Mouse (Mus musculus) CH12F3 (cell line): Measurements from ENCODE around the gene Lpar3.

ENCODE experiments used
- in situ Hi-C: fragments of 300-500 bp; cut with MboI; formaldehyde crosslinking; loops from 2 replicates; pipeline ENCODE4 v1.14.3; 2020; ENCODE audit warnings: low sequenced_read_pairs

Lpar3 gene

DNA sequence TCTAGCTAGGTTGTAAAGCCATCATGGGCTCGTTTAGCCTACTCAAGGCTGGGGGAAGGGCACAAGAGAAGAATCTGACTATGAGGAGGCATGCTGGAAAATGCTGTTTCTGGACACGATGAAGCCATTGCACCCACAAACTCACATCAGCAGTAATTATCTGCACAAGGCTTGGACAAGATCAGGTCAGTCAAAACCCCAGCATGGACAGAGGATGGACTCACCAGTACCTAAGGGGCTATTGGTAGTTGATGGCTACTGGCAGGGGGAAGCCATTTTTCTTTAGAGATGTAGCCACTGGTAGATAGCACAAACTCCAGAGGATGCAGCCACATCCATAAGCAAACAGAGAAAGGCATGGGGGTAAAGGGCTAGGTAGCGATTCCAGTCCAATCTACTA, 81.7 kb downstream of the Lpar3 start:
- in situ Hi-C loops: no loop called here

DNA sequence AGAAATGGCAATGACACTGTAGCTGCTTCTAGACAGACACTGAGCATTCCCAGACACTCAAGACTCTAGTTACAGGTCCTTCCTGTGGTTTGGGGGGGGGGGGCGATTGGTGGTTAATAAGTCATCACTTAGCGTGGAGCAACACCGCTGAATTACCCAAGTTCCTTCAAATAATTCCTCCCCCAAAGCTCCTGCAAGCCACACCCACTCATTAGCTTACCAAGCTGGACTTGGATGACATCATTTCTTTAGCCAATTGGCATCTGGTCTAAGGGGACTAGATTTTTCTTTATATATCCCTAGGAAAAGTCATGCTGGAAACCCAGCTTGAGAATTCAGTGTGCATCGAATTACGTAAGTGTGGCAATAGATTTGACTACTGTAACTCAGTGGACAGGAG, 82.4 kb downstream of the Lpar3 start:
- in situ Hi-C loops: no loop called here

DNA sequence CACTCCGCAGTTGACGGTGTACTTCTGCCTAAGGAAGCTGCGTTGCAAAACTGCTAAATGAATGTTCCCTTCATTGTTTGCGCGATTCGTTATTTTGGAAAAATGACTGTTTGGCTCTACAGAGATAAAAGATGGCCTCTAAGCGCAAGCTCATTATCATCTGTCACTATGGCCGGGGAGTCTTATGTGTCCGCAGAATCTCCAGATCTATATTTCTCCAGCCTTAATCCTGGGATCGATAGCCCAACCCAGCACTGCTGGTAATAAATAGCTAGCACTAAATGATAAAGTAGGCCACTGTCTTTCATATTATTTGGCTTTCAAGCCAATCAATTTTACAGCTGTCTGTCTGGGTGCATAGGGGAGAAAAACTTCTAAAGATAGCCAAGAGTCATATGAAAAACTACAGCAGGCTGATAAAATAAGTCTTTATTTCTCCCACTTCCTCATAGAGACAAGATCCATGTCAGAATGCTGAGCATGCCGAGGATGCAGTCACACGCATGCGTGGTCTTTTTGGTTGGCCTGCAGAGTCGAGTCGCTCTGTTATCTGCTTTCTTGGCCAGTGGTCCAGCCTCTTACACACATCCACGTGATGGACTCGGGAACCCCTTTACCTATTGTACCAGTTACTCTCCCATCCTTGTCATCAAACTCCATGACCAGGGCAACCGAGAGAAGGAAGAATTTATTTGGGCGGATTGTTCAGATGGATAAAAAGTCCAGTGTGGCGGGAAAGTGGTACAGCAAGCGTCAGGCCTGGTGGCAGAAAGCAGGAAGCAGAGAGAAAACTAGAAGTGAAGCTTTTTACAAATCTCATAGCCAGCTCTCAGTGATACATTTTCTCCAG, 84.0 kb downstream of the Lpar3 start:
- in situ Hi-C loops: no loop called here

DNA sequence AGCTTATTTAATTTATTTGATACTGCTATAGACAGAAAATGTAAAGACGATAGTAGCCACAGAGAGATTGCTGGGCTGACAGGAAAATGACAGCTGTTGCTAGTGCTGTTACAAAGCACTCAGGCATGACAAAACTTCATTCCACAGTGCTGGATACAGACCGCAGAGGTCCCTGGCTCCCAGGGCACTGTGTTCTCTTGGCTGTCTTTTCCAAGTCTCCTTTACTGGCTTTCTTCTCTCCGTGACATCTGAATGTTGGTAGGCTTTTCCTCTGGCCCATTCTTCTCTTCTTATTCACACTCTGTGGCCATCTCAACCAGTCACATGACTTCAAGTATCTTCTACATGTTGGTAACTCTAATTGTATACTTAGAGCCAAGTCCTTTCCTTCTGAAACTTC, 86.6 kb downstream of the Lpar3 start:
- in situ Hi-C loops: no loop called here

DNA sequence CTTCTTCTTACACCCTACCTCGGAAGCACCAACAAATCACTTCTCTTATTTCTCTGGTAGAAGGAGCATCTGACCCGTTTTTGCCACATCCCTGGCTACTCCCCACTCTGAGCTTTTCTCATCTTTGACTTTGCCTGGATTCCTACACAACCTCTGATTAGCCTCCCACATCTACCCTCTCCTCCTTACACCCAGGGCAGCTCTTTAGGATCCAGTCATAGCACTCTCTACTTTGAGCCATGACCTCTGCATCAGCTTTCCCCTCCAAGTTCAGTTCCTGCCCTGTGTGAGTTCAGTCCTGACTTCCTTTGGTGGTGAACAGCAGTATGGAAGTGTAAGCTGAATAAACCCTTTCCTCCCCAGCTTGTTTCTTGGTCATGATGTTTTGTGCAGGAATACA, 87.1 kb downstream of the Lpar3 start:
- in situ Hi-C loops: no loop called here

DNA sequence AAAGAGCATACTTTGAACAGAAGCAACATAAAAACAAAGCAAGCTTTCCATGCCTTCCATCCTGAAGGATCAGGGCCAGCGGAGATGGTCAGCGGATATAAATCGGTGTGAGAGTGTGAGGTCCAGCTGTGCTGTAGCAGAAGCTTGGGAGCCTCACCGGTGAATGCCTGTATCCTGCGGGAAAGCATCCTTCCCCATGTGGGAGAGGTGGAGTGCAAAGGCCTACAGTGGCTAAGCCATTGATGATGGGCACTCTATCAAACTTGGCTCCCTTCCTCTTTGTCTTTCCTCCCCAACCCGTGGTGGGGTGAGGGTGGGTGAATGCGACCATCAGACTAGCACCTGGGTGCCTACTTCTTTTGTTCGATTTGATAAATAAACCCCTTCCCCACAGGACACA, 88.8 kb downstream of the Lpar3 start:
- in situ Hi-C loops: no loop called here

DNA sequence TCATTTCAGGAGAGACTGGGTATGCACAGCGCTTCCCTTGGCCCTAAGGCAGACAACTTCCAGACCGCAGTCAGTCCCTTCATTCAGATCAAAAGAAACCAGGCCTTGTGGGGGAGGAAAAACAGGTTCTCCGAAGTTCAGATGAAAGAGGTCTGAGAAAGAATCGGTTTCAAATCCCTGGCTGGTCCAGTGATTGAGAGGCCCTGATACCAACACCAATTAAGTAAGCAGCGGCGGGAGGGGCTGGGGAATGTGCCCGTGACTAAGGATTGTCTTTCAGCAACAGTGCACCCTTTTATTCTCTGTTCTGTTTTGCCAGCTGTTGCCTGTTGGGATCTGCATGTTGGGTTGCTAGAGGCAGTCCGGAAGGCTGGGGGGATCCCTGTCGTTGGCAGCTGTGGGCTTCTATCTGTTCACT, 90.4 kb downstream of the Lpar3 start:
- in situ Hi-C loops: no loop called here

DNA sequence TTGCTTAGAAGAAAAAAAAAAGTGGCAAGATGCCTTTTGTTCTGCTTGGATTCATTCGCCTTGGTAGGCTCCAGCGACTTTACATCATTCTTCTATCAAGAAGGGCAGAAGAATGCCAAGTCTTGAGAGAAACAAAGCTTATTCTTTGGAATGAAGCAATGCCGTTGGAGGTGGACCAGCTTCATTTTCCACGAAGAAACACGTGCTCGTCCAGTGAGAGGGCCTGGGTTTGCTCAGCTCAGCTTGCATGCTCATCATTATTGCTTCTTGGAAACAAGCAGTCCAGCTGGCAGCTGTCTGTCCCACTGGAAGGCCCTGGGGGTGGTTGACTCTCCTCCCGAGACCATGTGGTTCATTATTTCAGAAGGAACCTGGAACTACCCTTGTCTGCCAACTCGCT, 94.7 kb downstream of the Lpar3 start:
- in situ Hi-C loops: no loop called here

DNA sequence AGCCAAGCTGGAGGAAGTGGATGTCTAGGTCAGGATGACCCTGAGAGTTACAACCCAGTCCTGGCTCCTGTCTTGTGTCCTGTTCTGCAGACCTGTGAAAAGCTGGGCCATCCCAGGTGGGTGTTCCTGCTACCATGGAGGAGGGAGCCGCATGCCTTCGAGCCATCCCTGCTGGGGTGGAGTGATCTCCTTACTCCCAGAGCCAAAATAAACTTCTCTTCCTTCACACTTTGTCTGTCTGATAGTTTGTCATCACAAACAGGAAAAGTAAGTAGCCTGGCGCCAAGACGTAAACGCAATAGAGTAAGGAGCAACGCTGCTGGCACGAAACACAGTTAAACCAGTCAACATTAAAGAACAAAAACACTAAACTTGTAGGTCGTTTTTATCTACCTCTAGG, 95.5 kb downstream of the Lpar3 start:
- in situ Hi-C loops: no loop called here

DNA sequence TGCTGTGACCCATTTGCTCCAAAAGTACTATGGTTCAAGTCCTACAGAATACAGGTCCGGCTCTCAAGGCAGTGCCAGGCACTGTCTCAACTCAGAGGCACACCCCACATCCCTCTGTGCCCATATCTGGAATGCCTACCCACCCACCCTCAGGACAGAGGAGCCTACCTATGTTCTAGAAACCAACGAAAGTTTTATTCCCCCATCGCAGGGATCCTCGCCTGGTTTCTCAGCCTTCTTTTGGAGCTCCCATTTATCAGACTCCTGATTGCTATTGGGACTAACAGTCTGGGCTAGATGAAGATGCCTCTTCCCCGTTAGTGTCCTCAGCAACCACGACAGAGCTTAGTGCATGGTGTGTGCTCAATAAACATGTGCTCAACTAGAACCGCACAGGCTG, 96.6 kb downstream of the Lpar3 start:
- in situ Hi-C loops: no loop called here

DNA sequence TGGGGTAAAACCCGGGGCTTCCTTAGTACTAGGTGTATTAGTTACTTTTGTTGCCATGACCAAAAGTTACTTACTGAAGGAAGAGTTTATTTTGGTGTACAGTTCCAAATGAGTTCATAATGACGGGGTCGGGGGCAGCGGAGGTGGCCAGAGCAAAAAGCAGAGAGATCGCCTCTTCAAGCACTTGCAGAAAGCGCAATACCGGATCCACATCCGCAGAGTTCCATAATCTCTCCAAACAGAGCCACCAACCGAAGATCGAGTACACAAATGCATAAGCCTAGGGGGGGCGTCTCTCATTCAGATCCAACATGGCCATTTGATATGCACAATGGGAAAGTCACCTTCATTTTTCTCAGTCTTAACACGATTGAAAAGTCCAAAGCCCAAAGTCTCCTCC, 97.1 kb downstream of the Lpar3 start:
- in situ Hi-C loops: no loop called here

DNA sequence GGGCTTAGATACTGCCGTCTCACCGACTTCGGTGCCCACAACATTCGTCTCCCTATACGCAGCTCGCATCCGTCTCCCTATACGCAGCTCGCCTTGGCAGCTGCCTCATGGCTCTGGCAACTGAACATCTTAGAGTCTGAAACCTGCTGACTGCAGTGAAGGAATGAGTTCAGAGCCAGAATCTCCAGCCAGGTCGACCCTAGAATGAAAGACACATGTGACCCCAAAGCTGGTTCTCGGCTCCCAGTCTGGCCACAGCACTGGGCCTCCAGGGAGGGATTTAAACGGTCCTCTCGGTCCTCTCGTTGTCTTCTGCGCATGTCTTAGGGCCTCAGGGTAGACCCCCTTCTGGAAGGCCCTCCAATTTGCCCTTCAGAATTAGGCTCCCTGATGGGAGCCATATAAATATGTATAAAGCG, 97.8 kb downstream of the Lpar3 start:
- in situ Hi-C loops: no loop called here

DNA sequence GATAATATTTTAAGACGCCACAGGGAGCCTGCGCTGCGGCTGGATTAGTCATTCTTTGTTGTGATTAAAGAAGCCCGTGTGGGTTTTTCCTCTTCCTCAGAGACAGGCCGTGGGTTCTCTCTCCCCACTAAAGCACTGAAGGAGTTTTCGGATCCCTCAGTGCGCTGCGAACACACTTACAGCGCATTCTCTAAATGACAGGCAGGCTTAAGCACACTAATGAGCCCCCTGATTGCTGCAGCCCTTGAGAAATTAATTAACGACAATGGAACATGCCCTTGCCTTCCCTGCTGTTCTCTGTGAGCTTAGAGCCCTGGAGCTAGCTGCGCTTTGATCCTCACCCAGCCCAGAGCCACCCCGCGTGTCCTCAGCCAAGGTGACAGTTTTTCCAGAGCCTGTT, 98.2 kb downstream of the Lpar3 start:
- in situ Hi-C loops: no loop called here

DNA sequence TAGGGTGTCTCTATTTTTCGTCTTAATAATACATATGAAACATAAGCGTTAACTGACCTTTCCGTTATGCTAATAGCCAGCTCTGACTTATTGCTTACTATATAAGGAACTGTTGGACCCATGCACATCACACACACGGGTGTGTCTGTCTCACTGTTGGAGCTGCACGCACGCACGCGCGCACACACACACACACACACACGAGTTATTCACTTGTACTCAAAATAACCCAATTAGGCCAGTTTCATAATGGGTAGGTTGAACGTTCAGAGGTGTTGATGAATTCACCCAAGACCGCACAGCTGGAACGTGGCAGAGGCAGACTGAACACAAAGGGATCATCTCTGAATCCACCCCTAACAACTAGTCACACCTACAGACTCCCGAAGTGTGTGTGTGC, 98.7 kb downstream of the Lpar3 start:
- in situ Hi-C loops: no loop called here

DNA sequence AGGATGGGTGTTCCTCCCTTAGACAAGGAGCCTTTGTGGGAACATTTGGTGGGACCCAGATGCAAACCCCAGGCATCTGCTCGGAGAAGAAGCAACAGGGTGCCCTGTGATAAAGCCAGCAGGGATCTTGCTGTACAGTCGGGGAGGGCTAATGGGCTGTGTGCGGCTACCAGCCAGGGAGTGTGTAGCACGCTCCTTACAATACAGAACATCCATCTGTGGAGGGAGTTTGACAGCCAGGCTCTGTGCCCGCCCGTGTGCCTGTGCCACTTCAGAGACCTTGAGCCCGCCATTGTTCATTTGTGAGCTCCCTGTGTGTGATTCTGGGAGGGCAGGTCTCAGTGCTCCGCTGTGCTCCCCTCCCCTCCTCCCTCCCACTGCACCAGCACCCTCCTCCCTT, 104.2 kb downstream of the Lpar3 start:
- in situ Hi-C loops: loop anchor here (25.0 kb wide), 1 partner anchor 612 kb away; no protein-coding TSS in a partner anchor

DNA sequence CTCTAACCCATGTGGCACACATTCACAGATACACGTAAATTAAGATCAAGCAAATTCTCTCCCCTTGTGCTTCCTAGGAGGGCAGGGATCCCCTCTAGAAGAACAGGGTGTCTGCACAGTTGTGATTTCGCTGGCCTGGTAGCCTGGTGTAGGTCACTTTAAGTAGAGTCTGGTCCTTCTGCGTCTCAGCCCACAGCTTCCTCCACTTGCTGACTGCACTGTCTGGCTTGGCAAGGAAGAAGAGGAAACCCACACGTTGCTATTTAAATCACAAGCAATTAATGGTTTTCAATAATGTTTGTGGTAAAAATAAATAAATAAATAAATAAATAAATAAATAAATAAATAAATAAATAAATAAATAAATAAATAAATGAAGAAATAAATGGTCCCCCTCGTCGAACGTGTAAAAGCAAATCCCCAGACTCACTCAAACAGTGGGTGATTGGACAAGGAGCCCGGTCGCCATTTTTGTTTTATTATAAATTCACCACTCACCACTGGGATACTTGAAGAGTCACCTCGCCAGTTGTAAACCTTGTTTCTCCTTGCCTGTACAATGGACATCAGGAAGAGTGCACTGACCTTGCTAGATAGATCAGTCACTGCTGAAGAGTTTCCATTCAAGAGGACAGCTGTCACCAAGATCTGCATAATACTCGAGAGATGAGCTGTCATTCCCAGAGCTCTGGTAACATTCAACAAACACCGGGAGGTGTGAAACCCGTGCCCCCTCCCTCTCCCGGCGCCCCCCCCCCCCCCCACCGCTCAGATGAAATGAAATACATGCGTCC, 106.2 kb downstream of the Lpar3 start:
- in situ Hi-C loops: loop anchor here (25.0 kb wide), 1 partner anchor 610 kb away; no protein-coding TSS in a partner anchor

DNA sequence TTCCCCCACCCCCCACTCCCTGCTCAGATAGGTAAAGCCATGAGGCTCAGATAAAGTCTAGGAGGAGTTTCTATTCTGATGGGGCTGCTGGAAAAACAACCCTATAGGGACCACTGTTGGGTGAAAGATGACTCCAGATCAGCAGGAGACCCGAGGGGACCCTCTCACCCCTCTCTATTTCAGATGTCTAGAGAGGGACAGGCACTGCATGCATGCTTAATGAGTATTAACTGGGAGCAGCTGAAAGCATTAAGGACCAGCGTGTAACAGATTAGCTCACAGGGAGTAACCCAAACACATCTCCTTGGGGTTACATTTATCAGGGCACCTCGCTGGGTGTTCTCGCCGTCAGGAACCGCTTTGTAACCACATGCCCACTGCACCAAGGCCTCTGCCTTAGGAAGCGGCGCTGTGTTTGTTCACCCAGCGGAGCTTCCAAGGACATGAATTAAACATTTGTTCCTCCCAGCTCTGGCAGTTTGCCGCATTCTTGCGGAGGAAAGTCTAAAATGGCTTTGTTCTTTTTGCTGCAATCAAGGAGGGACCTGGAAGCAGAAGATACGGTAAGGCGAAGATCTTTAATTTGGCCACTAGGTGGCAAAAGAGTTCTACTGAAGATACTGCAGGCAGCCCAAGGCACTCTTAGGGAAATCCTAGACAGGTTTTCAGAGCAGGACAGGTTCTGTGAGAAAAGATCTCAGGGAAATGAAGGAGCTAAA, 106.9 kb downstream of the Lpar3 start:
- in situ Hi-C loops: loop anchor here (25.0 kb wide), 1 partner anchor 610 kb away; no protein-coding TSS in a partner anchor

DNA sequence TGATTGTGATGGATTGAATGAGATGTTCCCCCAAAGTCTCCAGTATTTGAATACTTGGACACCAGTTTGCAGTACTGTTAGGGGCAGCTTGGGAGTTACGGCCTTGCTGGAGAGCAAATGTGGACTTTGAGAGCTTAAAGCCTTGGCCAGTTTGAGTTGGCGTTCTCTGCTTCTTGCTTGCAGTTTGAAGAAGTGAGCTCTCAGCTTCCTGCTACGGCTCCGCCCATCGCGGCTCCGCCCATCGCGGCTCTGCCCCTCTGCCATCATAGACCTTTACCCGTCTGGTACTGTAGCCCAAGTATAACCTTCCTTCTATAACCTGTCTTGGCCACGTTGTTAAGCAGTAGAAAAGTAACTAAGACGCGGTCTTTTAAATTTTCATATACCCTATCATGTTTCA, 108.0 kb downstream of the Lpar3 start:
- in situ Hi-C loops: loop anchor here (25.0 kb wide), 1 partner anchor 609 kb away; no protein-coding TSS in a partner anchor

DNA sequence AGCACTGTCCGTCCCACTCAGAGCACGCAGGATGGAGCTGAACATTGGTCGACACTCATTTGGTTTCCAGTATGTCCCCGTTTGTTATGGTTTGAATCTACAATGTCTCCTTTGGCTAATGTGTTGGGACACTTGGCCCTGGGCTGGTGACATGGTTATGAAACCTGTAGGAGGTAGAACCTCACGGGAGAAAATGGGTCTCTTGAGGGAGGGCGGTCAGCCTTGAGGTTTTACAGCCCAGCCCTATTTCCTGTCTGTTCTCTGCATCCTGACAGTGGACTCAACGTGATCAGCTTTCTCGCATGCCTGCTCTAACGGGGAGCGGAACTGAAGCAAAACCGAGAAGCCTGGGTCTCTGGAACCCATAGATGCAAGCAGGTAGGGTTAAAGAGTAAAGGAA, 111.1 kb downstream of the Lpar3 start:
- in situ Hi-C loops: loop anchor here (25.0 kb wide), 1 partner anchor 605 kb away; no protein-coding TSS in a partner anchor

DNA sequence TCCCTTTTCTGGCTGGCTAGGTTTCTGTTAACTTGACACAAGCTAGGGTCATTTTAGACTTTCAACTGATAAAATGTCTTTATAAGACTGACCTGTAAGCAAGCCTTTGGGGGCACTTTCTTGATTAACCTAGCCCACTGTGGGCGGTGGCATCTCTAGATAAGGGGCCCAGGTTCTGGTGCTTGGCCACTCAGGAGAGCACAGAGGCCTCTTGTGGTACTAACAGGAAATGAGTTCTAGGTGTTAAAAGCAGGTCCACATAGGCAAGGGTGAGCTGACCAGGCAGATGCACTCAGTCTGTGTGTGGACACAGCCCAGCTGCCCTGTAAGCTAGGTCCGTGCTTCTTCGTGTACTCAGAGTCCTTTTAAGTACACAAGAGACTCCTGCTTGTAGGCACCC, 112.5 kb downstream of the Lpar3 start:
- in situ Hi-C loops: loop anchor here (25.0 kb wide), 1 partner anchor 604 kb away; no protein-coding TSS in a partner anchor

DNA sequence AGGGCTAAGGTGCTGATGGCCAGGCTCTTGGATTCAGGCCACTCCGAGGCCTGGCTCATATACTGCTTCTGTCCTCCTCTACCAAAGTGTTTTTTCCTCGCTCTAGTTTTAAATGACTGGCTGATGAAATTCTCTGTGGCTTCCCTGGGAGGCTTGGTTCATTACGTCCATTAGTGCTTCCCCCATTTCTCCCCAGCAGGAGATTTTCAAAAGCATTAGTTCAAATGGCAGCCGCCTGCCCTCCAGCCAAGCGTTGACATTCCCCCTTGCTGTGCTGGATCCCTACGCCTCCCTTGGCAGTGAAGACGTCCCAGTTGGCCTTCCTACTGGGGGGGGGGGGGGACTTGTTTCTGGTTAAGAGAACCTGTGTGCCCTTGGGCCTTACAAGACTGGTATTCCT, 113.3 kb downstream of the Lpar3 start:
- in situ Hi-C loops: loop anchor here (25.0 kb wide), 1 partner anchor 603 kb away; no protein-coding TSS in a partner anchor
